Mouse (Mus musculus) embryonic facial prominence, embryonic 12.5 days (tissue): ENCODE results near the gene Mast4. TPM values are rescaled to one million over a fixed set of nuclear protein-coding genes. Genes with fewer than 3 reads are reported as not detected.

ENCODE experiments used
- ATAC-seq: fragments of 200-750 bp; cut with Nextera tagmentation; 2 replicates; pipeline ENCODE4 v1.8.0; 2017; ENCODE audit not compliant: insufficient number of reproducible peaks, insufficient read depth, low FRiP score, low TSS enrichment
- H3K27ac ChIP-seq: fragments of 300-500 bp; sonication (generic); 2 replicates; pipeline ENCODE4 v1.5.1; 2016; ENCODE audit warnings: mild to moderate bottlenecking
- H3K27me3 ChIP-seq: fragments of 300-500 bp; sonication (generic); 2 replicates; pipeline ENCODE4 v1.6.1; 2016; ENCODE audit warnings: mild to moderate bottlenecking, moderate library complexity
- H3K36me3 ChIP-seq: fragments of 300-500 bp; sonication (generic); 2 replicates; pipeline ENCODE4 v1.6.1; 2016; ENCODE audit warnings: mild to moderate bottlenecking
- H3K4me1 ChIP-seq: fragments of 300-500 bp; sonication (generic); 2 replicates; pipeline ENCODE4 v1.6.1; 2016
- H3K4me2 ChIP-seq: fragments of 300-500 bp; sonication (generic); replicated peaks from 2 replicates; pipeline ENCODE4 v1.6.1; 2016; ENCODE audit warnings: mild to moderate bottlenecking, moderate library complexity
- H3K4me3 ChIP-seq: fragments of 300-500 bp; sonication (generic); 2 replicates; pipeline ENCODE4 v1.5.1; 2016; ENCODE audit warnings: mild to moderate bottlenecking
- H3K9ac ChIP-seq: fragments of 300-500 bp; sonication (generic); 2 replicates; pipeline ENCODE4 v1.6.1; 2016; ENCODE audit warnings: mild to moderate bottlenecking, moderate library complexity
- H3K9me3 ChIP-seq: fragments of 300-500 bp; sonication (generic); 2 replicates; pipeline ENCODE4 v1.6.1; 2016; ENCODE audit warnings: mild to moderate bottlenecking, moderate library complexity
- WGBS: fragments of 180-500 bp; shearing (Covaris S2); methylation state at CpG from one replicate; pipeline ENCODE4 v1.1.7; 2016; 5-methylcytosine and 5-hydroxymethylcytosine counted together
- polyA plus RNA-seq: library from polyadenylated mRNA; unstranded; fragments of >200 nt; fragmentation: Nextera tagmentation; extraction: Ambion mirVana; gene quantifications from 2 replicates; pipeline ENCODE4 v1.2.1, GENCODE M21; 2016

Gene Mast4
- polyA plus RNA-seq, 1 experiment from 2014 or later, result 28.5 TPM

DNA sequence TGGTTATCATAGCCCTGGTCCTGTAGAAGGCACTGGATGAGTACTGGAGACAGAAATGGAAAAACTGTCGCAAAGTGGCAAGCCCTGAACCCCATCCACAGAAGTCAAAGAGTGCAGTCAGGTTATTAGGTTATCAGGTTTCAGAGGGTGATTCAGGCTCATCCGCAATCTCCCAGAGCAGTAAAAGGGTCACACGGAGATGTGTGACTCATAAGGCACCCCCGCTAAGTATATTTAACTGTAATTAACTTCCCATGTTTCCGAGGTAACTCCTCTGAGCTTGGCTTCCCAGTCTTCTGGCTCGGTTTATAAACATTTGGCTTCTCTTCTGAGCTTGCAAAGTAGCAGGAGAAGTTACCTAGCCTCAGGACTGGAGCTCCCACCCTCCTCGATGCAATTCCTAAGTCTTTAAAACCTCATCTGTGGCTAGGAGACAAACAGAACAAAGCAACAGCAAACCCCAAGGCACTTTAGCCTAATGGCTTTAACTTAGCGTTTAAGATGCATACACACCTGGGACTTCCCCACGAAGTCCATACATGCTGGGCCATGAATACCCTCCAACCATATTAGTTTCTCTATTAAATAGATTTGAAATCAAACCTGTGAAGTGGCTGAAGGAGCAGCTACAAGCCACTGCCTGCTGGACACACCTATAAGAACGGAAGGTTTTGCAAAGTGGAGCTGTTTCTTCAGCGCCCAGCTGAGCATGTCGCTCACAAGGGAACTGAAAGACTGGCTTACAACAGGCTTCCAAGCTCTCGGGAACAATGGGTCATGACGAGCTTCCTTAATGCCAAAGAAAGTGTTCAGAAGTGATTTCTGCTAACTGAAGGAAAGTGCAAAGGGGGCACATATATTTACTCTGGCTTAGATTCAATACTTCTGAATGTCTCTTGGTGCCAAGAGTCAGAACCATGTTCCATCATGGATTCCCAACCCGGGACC is 439.7 kb downstream of the Mast4 start:
- no peaks in the 10 kb centered on the region for H3K9me3 ChIP-seq
- H3K27ac ChIP-seq, result no peak overlapping the region
- H3K4me2 ChIP-seq, result no peak overlapping the region
- no peak for ATAC-seq
- H3K4me1 ChIP-seq, result peaks cover 22% of the 10 kb centered on the region
- WGBS, result 42% methylated on average over 15 of the region's 15 CpGs
- no peaks in the 10 kb centered on the region for H3K27me3 ChIP-seq
- H3K36me3 ChIP-seq, result no peaks in the 10 kb centered on the region
- no peak overlapping the region for H3K4me3 ChIP-seq
- no peak overlapping the region for H3K9ac ChIP-seq

DNA sequence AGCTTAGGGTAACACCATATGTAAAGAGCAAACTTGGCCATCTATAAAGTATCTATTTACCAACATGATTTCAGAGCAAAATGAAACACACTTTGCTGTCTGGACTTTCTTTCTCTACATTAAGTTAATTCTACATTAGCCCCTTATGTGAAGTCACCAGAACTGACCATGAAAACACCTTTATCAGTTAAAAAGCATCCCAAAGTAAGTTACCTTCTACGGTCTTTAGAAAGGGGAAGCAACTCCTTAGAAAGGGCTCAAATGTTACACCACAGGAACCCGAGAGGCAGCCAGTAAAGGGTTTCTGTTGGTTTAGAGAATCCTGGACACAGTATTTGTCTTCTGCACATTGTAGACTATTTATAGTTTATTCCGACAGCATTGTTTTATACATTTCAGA is 441.5 kb downstream of the Mast4 start:
- no peak overlapping the region for H3K9ac ChIP-seq
- no peak for ATAC-seq
- WGBS, result 89% methylated on average over 3 of the region's 3 CpGs
- no peaks in the 10 kb centered on the region for H3K9me3 ChIP-seq
- peaks cover 14% of the 10 kb centered on the region; the same call in 1 of the 2 replicates for H3K4me1 ChIP-seq
- H3K27me3 ChIP-seq, result no peaks in the 10 kb centered on the region
- H3K36me3 ChIP-seq, result no peaks in the 10 kb centered on the region
- H3K4me3 ChIP-seq, result no peak overlapping the region
- H3K4me2 ChIP-seq, result no peak overlapping the region
- H3K27ac ChIP-seq, result no peak overlapping the region

DNA sequence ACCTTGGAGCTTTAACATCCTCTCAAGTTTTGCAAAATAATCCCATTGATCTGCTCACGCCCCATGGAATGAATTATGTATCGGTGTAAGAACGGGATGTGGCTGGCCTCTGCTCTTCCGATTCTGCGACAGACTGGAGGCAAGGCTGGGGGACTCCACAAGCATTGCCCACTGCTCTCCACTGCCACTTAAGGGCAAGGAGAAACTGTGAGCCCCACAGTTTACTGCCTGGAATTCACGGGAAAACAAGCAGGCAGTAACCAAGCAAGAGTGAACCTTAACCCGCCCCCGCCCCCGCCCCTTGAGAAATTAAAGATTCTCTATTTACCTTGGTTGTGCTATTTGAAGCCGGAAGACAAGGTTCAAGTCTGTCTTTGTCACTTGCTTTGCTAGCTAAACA is 444.3 kb downstream of the Mast4 start:
- 80% methylated on average over 10 of the region's 10 CpGs for WGBS
- peak overlapping the region; percentile 36; the same call in 1 of the 2 replicates for H3K27ac ChIP-seq
- H3K27me3 ChIP-seq, result no peaks in the 10 kb centered on the region
- H3K4me1 ChIP-seq, result peaks cover 10% of the 10 kb centered on the region; the same call in 1 of the 2 replicates
- no peak for ATAC-seq
- H3K4me2 ChIP-seq, result no peak overlapping the region
- H3K9me3 ChIP-seq, result no peaks in the 10 kb centered on the region
- H3K4me3 ChIP-seq, result no peak overlapping the region
- H3K9ac ChIP-seq, result no peak overlapping the region
- no peaks in the 10 kb centered on the region for H3K36me3 ChIP-seq

DNA sequence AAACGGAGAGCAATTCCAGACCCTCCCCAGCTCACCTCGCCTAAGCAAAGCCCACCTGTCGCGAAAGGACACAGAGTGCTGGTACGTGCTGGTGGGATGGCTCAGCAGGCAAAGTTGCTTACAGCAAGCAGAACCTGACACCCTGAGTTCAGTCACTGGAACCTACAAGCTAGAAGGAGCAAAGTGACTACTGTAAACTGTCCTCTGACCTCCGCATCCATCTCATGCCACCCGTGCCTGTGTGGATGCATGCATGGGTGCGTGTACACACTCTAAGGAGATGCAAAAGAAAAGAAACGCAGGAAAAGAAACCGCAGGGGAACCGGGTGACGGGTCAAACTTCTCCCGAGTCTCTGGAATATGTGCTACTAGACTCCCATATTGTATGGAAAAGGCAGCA is 444.8 kb downstream of the Mast4 start:
- H3K27me3 ChIP-seq, result no peaks in the 10 kb centered on the region
- H3K36me3 ChIP-seq, result no peaks in the 10 kb centered on the region
- ATAC-seq, result no peak
- H3K4me1 ChIP-seq, result peaks cover 7% of the 10 kb centered on the region; the same call in 1 of the 2 replicates
- peak overlapping the region; percentile 36 for H3K27ac ChIP-seq
- no peak overlapping the region for H3K4me2 ChIP-seq
- H3K9me3 ChIP-seq, result no peaks in the 10 kb centered on the region
- no peak overlapping the region for H3K9ac ChIP-seq
- WGBS, result 84% methylated on average over 13 of the region's 13 CpGs
- H3K4me3 ChIP-seq, result no peak overlapping the region

DNA sequence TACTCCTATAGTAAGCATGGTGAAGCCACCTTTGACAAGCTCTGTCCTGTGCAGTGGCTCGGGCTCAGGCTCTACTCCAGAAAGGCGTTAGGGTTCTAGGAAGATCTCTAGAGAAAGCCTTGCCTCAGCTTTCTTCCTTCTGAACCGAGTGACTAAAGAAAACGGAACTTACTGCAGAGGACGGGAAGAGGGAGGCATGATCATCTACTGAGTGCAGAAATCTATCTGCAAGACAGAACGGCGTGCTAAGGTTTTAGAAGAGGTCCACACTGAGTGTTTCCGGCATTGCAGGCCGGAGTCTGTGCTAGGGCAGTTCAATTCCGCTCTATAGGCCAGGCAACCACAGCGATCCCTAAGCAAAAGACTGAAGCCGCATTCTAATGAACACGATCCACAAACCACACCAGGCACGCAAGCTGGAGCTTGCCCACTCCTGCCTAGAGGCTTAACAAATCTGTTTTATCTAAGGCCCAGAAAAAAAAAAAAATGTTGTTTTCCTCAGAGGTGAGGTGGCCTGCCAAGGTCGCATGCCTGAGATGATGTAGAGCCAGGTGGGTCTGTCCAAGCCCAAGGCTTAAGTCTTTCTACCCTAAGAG is 445.3 kb downstream of the Mast4 start:
- Histone ChIP-seq H3K27ac (peak overlapping the region; percentile 36), H3K9ac (no peak overlapping the region), H3K9me3 (no peaks in the 10 kb centered on the region), H3K4me2 (no peak overlapping the region), H3K4me1 (peaks cover 4% of the 10 kb centered on the region; the same call in 1 of the 2 replicates), H3K27me3 (no peaks in the 10 kb centered on the region), H3K36me3 (no peaks in the 10 kb centered on the region), H3K4me3 (no peak overlapping the region)
- 0 out of 2 replicates have a peak, but pooled peaks have one; percentile 6 for ATAC-seq
- 80% methylated on average over 15 of the region's 15 CpGs for WGBS

DNA sequence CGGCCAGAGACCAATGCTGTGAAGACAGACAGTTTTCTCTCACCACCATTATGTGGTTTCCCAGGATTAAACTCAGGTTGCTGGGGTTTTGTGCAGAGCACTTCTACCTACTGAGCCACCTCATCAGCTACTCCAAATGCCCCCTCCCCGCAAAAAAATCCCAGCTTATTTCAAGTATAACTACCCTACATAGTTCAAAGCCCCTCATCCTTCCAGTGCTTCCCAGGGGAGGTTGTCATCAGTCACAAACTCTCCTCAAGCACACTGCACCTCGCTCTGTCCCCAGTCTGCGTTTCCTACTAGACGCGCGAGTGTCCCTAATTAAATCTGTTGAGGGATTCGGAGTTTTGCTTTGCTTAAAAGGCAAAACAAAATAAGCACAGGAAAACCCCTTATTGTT is 446.1 kb downstream of the Mast4 start:
- 63% methylated on average over 8 of the region's 8 CpGs for WGBS
- Histone ChIP-seq H3K9ac (no peak overlapping the region), H3K9me3 (no peaks in the 10 kb centered on the region), H3K27ac (no peak overlapping the region), H3K36me3 (no peaks in the 10 kb centered on the region), H3K4me2 (no peak overlapping the region), H3K4me1 (peaks cover 4% of the 10 kb centered on the region; the same call in 1 of the 2 replicates), H3K4me3 (no peak overlapping the region), H3K27me3 (no peaks in the 10 kb centered on the region)
- no peak for ATAC-seq

DNA sequence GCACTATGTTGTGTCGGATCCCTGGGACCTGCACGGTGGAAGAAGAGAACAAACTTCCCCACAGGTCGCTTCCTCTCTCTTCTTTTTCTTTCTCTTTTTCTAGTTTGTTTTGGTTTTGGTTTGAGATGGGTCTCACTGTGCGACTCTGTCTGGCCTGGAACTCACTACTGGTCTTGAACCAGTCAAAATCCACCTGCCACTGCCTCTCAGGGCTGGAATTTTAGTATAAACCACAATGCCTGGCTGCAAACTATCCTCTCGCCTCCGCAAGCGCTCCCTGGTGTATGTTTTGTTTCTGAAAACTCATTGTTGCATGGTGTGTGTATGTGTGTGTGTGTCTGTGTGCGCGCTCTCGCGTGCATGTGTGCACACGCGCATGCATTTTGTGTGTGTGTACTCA is 446.8 kb downstream of the Mast4 start:
- H3K9ac ChIP-seq, result no peak overlapping the region
- H3K4me1 ChIP-seq, result peaks cover 4% of the 10 kb centered on the region; the same call in 1 of the 2 replicates
- no peak for ATAC-seq
- no peak overlapping the region for H3K4me3 ChIP-seq
- H3K27me3 ChIP-seq, result no peaks in the 10 kb centered on the region
- WGBS, result 93% methylated on average over 13 of the region's 13 CpGs
- H3K9me3 ChIP-seq, result no peaks in the 10 kb centered on the region
- no peak overlapping the region for H3K4me2 ChIP-seq
- no peaks in the 10 kb centered on the region for H3K36me3 ChIP-seq
- H3K27ac ChIP-seq, result no peak overlapping the region

DNA sequence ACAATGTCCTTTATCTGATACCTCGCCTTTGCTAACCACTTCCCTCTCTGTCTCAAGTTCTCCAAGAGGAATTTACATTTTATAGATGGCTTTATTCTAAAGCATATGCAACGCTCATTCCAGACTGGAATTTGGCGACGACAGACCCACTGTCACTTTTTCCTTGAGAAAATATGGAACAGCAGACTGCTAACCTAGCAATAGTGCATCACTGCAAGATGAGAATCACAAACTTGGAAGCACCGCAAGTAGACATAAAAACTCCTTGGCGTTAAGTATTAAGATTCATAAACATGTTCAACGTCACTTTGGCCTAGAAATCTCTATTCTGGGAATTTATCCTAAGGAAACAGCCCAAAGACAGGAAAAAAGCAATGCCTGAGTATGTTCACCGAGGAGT is 447.5 kb downstream of the Mast4 start:
- H3K4me3 ChIP-seq, result no peak overlapping the region
- WGBS, result 86% methylated on average over 8 of the region's 8 CpGs
- no peak overlapping the region for H3K4me2 ChIP-seq
- H3K9me3 ChIP-seq, result no peaks in the 10 kb centered on the region
- no peak overlapping the region for H3K9ac ChIP-seq
- no peaks in the 10 kb centered on the region for H3K36me3 ChIP-seq
- H3K27me3 ChIP-seq, result no peaks in the 10 kb centered on the region
- H3K4me1 ChIP-seq, result peaks cover 4% of the 10 kb centered on the region; the same call in 1 of the 2 replicates
- no peak overlapping the region for H3K27ac ChIP-seq
- no peak for ATAC-seq

DNA sequence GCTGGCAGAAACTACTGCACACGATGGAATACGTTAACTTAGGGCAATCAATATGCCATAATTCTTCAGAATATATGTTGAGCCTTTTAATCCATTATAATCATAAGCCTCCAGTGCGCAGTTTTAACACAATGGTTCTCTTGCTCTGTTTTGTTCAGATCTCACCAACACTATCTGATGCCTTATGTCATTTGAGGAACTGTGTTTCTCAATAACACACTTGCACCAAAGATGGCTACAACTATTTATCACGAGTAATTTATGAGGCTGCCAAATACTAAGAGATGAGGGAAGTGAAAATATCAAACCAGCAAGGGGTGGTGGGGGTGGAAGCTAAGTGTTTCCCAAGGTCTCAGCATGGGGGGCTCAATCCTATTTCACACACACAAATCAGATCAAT is 448.1 kb downstream of the Mast4 start:
- no peaks in the 10 kb centered on the region for H3K27me3 ChIP-seq
- no peak overlapping the region for H3K4me3 ChIP-seq
- no peak overlapping the region for H3K27ac ChIP-seq
- H3K36me3 ChIP-seq, result no peaks in the 10 kb centered on the region
- H3K9me3 ChIP-seq, result no peaks in the 10 kb centered on the region
- ATAC-seq, result no peak
- peaks cover 4% of the 10 kb centered on the region; the same call in 1 of the 2 replicates for H3K4me1 ChIP-seq
- WGBS, result 83% methylated on average over 4 of the region's 4 CpGs
- H3K9ac ChIP-seq, result no peak overlapping the region
- no peak overlapping the region for H3K4me2 ChIP-seq

DNA sequence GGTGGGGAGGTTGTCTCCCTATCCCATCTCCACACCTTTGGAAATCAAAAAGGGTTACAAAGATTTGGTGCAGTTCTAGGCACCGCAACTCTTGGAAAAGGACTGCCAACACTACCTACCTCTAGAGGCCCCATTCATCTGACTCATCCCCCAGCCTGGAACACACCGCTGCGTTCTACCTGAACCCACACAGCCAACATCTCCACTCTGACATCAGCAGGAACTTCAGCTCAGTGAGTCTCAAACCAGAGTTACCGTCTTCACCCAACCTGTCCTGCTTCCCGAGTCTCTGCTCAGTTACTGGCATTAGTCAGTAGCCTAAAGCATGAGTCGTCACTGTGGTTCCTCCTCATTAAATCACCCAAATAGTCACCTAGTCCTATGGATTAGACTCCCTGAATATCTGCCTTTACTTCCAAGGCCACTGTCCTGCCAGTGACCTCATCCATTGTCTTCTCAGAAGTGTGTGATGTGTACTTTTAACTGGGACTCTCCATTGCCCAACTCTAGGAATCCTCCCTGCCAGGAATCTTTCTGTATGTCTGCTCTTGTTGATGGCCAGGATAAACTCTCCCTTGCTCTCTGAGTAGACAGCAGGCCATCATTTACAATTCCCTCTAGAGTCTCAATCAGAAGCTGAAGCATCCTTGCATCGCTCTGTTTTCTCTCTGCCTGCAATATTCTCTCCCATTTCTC is 453.8 kb downstream of the Mast4 start:
- H3K4me2 ChIP-seq, result no peak overlapping the region
- WGBS, result 93% methylated on average over 7 of the region's 7 CpGs
- H3K4me3 ChIP-seq, result no peak overlapping the region
- no peak overlapping the region for H3K9ac ChIP-seq
- H3K27ac ChIP-seq, result no peak overlapping the region
- H3K9me3 ChIP-seq, result no peaks in the 10 kb centered on the region
- no peaks in the 10 kb centered on the region for H3K36me3 ChIP-seq
- peaks cover 3% of the 10 kb centered on the region; the same call in 1 of the 2 replicates for H3K4me1 ChIP-seq
- no peak for ATAC-seq
- no peaks in the 10 kb centered on the region for H3K27me3 ChIP-seq

DNA sequence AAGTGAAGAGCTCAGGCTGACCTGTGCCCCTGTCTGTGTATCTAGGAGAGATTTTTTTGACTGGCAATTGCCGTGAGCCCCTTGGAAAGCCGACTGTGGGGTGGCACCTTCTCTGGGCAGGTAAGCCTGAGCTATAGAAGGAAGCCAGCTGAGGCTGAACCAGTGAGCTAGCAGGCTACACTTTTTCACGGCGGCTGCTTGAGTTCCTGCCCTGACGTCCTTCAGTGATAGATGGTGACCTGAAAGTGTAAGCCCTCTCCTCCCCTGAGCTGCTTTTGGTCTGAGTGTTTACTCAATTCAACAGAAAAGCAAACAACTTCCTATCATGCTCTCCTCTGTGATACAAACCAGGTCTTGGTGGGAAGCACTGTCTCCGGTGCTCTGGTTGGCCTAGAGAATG is 455.7 kb downstream of the Mast4 start:
- H3K4me1 ChIP-seq, result peaks cover 8% of the 10 kb centered on the region; the same call in 1 of the 2 replicates
- no peak overlapping the region for H3K27ac ChIP-seq
- H3K4me3 ChIP-seq, result no peak overlapping the region
- H3K36me3 ChIP-seq, result no peaks in the 10 kb centered on the region
- H3K27me3 ChIP-seq, result no peaks in the 10 kb centered on the region
- no peak overlapping the region for H3K4me2 ChIP-seq
- no peak overlapping the region for H3K9ac ChIP-seq
- ATAC-seq, result no peak
- WGBS, result 68% methylated on average over 6 of the region's 6 CpGs
- no peaks in the 10 kb centered on the region for H3K9me3 ChIP-seq
